Mouse (Mus musculus) lung, adult 2 months (tissue): ENCODE measurements around the gene Cpe.

Source experiments
- CTCF ChIP-seq: fragments of 200-500 bp; IDR thresholded peaks from 2 replicates; pipeline ENCODE4 v1.5.1; 2011; ENCODE audit warnings: mild to moderate bottlenecking, low read length, control low read depth; ENCODE audit not compliant: insufficient read depth
- POLR2A ChIP-seq: fragments of 200-500 bp; IDR thresholded peaks from 2 replicates; pipeline ENCODE4 v1.6.1; 2011; ENCODE audit warnings: low read depth, mild to moderate bottlenecking, control low read depth, low read length, borderline replicate concordance; ENCODE audit errors: extremely low read depth

GRCm38 (mm10) chr8:64711544-64711943, 18.7 kb upstream of the Cpe start:
- no peak for TF ChIP-seq POLR2A
- no peak for TF ChIP-seq CTCF
